31 mouse cellular contexts compared by ENCODE assay signal in genomic region chr4:61571561-61571960, GRCm38 (mm10). TPM values are rescaled to one million over a fixed set of nuclear protein-coding genes. Genes with fewer than 3 reads are reported as not detected.
DNase-seq lines count a peak whose midpoint lies in the region; ATAC-seq and TF ChIP-seq lines count a peak whose summit lies in the region.
"Not testable (repeated sequence)": the region's sequence is repeated elsewhere in the genome, so short reads cannot be mapped to it uniquely, and the experiment has no call there.
"Had no signal": no experiment of that assay in that cellular context is flagged by ENCODE, and none has a peak within 500 bp of the region (broad histone marks: within the 10 kb centered on the region; RNA-seq: fewer than 3 reads in every experiment).

No protein-coding gene starts in this region.

- WGBS in embryonic facial prominence, embryonic 14.5 days, result 90% methylated on average over 17 of the region's 19 CpGs
- 91% methylated on average over 17 of the region's 19 CpGs for WGBS in intestine, embryonic 14.5 days

- H3K9ac ChIP-seq in embryonic facial prominence, embryonic 14.5 days (ENCODE audit: low read depth, low read length); intestine, embryonic 14.5 days (ENCODE audit: low read length): not testable (repeated sequence)

- not testable (repeated sequence) for H3K4me2 ChIP-seq in embryonic facial prominence, embryonic 14.5 days (ENCODE audit: low read depth, low read length); intestine, embryonic 14.5 days (ENCODE audit: low read length)

- not testable (repeated sequence) for ATAC-seq in G1E (ENCODE audit: extremely low read depth, insufficient number of reproducible peaks, low FRiP score, poor library complexity, severe bottlenecking); embryonic facial prominence, embryonic 14.5 days (ENCODE audit: low read depth); intestine, embryonic 14.5 days (replicated peaks; ENCODE audit: low FRiP score, low TSS enrichment, low read depth)

- H3K27me3 ChIP-seq in G1E (ENCODE audit: insufficient read depth, low read length); embryonic facial prominence, embryonic 14.5 days (replicated peaks; ENCODE audit: control insufficient read depth, insufficient read depth, low read length); intestine, embryonic 14.5 days (replicated peaks; ENCODE audit: control insufficient read depth, insufficient read depth, low read length): not testable (repeated sequence)

- peaks cover 11% of the 10 kb centered on the region for H3K9me3 ChIP-seq in G1E (replicated peaks)
- not testable (repeated sequence) for H3K9me3 ChIP-seq in embryonic facial prominence, embryonic 14.5 days (ENCODE audit: control insufficient read depth, low read length); intestine, embryonic 14.5 days (ENCODE audit: control insufficient read depth, low read length)

- not testable (repeated sequence) for H3K36me3 ChIP-seq in G1E (replicated peaks); embryonic facial prominence, embryonic 14.5 days (ENCODE audit: control insufficient read depth, insufficient read depth, low read length); intestine, embryonic 14.5 days (ENCODE audit: control insufficient read depth, insufficient read depth, low read length)

- H3K4me1 ChIP-seq in G1E (ENCODE audit: insufficient read depth, low read depth, low read length); embryonic facial prominence, embryonic 14.5 days (ENCODE audit: control insufficient read depth, insufficient read depth, low read length); intestine, embryonic 14.5 days (replicated peaks; ENCODE audit: control insufficient read depth, insufficient read depth, low read length): not testable (repeated sequence)

- DNase-seq in 3134 (ENCODE audit: extremely low read depth, insufficient read length, low spot score) (peak; percentile 30), G1E (ENCODE audit: low spot score) (peak; percentile 0), ZHBTc4 (ENCODE audit: low read depth, low spot score) (peak; percentile 40)
- DNase-seq in CD4-positive helper T cell, adult 2 months (ENCODE audit: low read depth, low spot score), result peak; percentile 1
- peak; percentile 0 for DNase-seq in embryonic facial prominence, embryonic 14.5 days (ENCODE audit: low spot score)
- DNase-seq in intestine, embryonic 14.5 days (ENCODE audit: low spot score), result peak; percentile 21
- DNase-seq in yolk sac, embryonic 10.5 days (ENCODE audit: low spot score), result peak; percentile 1

- H3K27ac ChIP-seq in embryonic facial prominence, embryonic 14.5 days (replicated peaks; ENCODE audit: low read depth, low read length); intestine, embryonic 14.5 days (ENCODE audit: low read depth): not testable (repeated sequence)

- TF ChIP-seq CTCF in G1E (IDR thresholded peaks at IDR 0.05; ENCODE audit: low read depth, low read length), result not testable (repeated sequence)

- not testable (repeated sequence) for H3K4me3 ChIP-seq in G1E (ENCODE audit: low read depth, low read length); embryonic facial prominence, embryonic 14.5 days (ENCODE audit: low read depth, low read length); intestine, embryonic 14.5 days (ENCODE audit: low read depth, low read length)

RNA-seq across cellular contexts. Expression of gene Mup17, which starts 24.1 kb away (rescaled TPM):
- total RNA-seq in G1E (2014; fragmentation: Nextera tagmentation) (not detected in 2 replicates), G1E (2017) (not detected in 2 replicates)
- polyA plus RNA-seq in G1E (2012), result not detected in 2 replicates
- 0.24 and 0.26 TPM in 2 replicates for polyA plus RNA-seq in embryonic facial prominence, embryonic 14.5 days (2014; fragmentation: Nextera tagmentation; extraction: Ambion mirVana)
- not detected in 2 replicates for polyA plus RNA-seq in intestine, embryonic 14.5 days (2014; fragmentation: Nextera tagmentation; extraction: Ambion mirVana)
- total RNA-seq: adrenal gland, postnatal 25 days; CH12.LX; ES-E14; forebrain, postnatal 0 days; gastrocnemius, adult 2 months; gastrocnemius, postnatal 14 days; gastrocnemius, postnatal 4 days; heart, adult 18-20 months; heart, postnatal 10 days; heart, postnatal 36 days had no signal
- polyA plus RNA-seq: adrenal gland, adult 2 months; brain, embryonic 14.5 days; cortical plate, adult 2 months; embryonic facial prominence, embryonic 10.5 days; embryonic facial prominence, embryonic 13.5 days; forebrain, embryonic 10.5 days; forebrain, embryonic 14.5 days; forebrain, postnatal 0 days; frontal cortex, adult 2 months; heart, embryonic 12.5 days; heart, embryonic 15.5 days; hindbrain, embryonic 10.5 days; hindbrain, embryonic 13.5 days; hindbrain, embryonic 16.5 days; intestine, embryonic 16.5 days had no signal

RNA-seq across cellular contexts. Expression of gene Mup16, which starts 52.2 kb away (rescaled TPM):
- total RNA-seq in G1E (2014; fragmentation: Nextera tagmentation) (not detected in 2 replicates), G1E (2017) (not detected in 2 replicates)
- not detected in 2 replicates for polyA plus RNA-seq in G1E (2012)
- polyA plus RNA-seq in embryonic facial prominence, embryonic 14.5 days (2014; fragmentation: Nextera tagmentation; extraction: Ambion mirVana), result not detected in 2 replicates
- polyA plus RNA-seq in intestine, embryonic 14.5 days (2014; fragmentation: Nextera tagmentation; extraction: Ambion mirVana), result not detected in 2 replicates
- total RNA-seq: adrenal gland, postnatal 25 days; CH12.LX; ES-E14; forebrain, postnatal 0 days; gastrocnemius, postnatal 14 days; gastrocnemius, postnatal 4 days; heart, postnatal 10 days; heart, postnatal 36 days had no signal
- polyA plus RNA-seq: adrenal gland, adult 2 months; brain, embryonic 14.5 days; cortical plate, adult 2 months; embryonic facial prominence, embryonic 10.5 days; embryonic facial prominence, embryonic 13.5 days; forebrain, embryonic 10.5 days; forebrain, embryonic 14.5 days; forebrain, postnatal 0 days; frontal cortex, adult 2 months; heart, embryonic 12.5 days; heart, embryonic 15.5 days; hindbrain, embryonic 10.5 days; hindbrain, embryonic 13.5 days; hindbrain, embryonic 16.5 days; intestine, embryonic 16.5 days had no signal
